Mouse (Mus musculus): ENCODE measurements around the gene Chn2.

Chn2 gene

DNA sequence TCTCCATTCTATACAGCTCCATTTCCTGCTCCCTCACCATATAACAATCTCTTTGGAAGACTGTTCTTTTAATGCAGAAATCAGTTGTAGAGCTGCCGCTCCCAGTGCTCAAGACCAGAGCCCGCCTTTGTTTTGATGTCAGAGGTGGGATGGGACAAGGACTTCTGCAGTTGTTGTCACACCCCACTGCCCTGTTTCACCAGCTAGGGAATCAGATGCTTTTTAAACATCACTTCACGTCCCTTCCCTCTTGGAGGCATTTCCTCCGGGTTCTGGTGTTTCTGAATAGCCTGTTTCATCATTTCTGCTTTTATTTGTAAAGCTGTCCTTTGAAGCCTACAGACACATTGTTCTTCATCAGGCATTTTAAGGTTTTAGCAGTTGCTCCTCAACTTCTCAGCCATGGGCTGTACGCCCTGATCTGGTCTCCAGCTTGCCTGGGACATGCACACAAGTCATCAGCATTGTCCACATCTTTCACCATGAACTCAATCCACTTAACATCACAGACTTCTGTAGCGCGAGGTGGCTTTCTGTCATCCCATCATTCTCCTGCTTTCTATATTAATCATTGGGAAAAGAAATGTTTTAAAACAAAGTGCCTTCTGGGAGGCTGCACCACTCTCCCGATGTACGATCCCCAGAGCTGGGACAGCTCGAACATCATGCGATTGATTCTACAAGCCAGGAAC lies 160.8 kb downstream of the Chn2 start:
- DNase-seq (ENCODE audit: low spot score in 2 of 2), result no peak

DNA sequence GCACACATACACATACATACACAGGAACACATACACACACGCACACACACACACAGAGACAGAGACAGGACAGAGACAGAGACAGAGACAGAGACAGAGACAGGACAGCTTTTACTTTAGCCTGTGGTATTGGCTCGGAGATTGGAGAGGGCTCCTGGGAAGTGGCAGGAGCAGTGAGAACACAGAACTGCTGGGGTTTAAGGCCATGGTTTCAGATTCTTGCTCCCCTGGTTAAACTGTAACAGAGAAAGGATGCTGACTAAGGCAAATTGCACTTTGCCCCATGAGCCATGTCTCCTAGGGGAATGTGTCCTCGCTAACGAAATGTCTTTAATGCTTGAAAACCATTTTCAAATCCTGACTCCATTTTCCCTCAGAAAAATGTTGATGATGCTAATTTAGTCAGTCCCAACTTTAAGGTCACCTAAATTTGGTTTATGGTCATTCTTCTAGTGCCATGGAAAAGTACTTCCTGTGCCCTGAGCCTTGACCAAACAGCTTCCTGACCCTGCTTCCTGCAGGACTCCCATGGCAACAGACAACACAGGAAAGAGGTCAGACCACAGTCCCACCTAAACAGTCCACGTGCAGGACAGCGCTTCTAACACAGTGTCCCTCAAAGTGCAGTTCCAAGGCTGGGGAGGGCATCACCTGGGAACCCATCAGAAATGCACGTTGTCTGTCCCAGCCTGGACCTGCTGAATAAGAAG lies 163.1 kb downstream of the Chn2 start:
- DNase-seq (ENCODE audit: low spot score in 2 of 2), result no peak

DNA sequence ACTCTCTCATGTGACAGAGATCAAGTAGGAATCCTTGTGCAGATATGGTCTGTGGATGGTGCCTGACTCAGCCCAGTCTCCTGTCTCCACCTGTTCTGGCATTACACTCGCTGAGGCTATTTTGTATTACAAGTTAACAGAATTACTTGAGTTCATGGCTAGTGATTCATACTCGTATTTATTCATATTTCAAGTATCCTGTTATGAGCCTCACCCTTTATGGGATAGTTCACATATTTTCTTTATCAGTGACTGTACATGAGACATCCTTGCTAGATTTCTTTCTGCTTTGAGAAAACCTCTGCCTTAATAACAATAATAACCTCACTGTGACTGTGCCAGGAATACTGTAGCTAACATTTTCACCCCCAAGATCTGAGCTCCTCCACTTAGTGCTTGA lies 164.0 kb downstream of the Chn2 start:
- DNase-seq (ENCODE audit: low spot score in 2 of 2), result no peak

DNA sequence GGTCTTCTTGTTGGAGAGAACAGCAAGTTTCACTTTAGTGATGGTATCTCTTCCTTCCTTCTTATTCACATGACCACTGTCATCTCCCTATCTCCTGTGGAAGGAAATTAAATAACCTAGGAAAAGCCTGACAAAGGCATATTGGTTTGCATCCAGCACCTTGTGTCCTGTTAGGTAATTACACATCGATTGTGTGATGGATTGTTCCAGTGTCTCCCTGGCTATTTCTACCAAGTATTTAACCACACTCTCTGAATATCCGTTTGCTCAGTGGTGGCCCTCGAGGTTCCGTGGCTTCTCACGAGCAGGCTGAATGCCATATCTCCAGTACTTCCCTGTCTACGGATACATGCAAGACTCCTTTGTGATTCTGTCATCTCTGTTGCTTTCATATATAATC lies 164.6 kb downstream of the Chn2 start:
- DNase-seq (ENCODE audit: low spot score in 2 of 2), result no peak

DNA sequence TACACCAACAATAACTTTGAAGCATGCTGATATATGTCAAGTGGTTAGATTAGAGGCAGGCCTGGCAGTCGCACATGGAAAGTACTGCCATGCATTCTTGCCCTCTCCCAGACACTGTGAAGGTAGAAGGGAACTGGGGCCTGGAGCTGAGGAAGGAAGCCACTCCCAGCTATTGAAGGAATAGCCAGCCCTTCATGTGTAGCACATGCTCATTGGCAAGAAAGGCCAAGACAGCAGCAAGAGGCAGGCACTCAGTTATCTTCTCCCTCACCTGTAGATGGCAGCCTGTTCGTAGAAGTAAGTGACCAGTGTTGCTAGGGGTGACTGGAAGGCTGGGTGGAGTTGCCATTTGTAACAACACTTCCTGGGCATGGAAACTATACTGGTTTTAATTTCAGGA lies 165.6 kb downstream of the Chn2 start:
- DNase-seq (ENCODE audit: low spot score in 2 of 2), result no peak

DNA sequence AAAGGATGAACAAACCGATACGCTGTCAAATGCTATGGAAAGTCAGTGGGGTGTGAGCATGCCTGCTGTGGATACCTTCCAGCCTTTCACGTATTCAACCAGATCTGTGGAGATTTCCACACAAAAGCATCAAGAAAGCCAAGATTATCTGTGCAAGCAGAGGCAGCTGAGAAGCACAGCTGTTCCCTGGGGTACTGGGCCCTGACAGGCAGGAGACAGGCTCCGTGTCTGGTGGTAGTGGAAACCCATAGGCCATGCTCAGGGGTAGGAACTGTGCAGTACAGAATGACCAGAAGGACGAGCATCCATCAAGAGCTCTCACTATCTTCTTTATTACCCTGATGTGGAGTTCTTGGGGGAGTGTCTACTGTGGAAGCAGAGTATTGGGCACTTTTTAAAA lies 166.1 kb downstream of the Chn2 start:
- no peak for DNase-seq (ENCODE audit: low spot score in 2 of 2)

DNA sequence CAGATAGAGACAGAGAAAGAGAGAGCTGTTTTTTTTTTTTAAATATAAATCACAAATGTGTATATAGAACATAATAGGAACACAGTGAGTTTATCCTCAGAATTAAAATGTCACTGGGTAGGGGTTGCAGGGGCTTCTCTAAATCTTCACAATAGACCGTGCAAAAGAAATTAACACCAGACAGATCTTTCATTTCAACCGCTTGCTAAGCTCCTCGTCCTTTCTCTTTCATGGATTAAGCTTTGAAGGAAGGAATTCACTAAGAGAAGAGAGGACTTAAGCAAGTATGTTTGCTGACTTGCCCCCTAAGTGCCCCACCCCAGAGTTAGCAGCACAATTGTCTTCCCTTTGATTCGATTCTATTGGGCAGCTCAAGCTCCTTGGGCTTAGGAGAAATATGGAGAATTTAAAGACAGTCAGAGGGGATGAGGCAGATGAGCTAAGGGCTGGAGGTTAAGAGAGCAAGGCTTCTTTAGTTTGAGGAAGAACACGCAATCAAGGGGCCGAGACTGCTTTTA lies 166.9 kb downstream of the Chn2 start:
- no peak for DNase-seq (ENCODE audit: low spot score in 2 of 2)

DNA sequence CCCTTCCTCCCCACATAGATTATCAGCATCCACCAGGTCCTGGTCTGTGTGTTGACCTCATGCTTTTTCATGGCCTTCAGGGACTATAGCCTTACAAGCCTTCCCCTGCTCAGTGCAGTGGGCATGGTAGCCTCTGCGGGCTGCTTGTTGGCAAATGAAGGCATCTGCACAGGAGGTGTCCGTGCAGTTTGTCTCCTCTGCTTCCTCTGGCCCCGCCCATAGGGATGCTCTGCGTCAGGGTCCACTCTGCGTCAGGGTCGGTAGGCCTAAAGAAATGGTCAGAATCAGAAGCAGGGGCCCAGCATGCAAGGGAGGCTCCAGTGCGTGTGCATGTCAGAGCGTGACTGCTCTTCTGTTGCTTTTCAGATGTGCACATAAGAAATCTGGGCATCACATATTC lies 169.4 kb downstream of the Chn2 start:
- no peak for DNase-seq (ENCODE audit: low spot score in 2 of 2)

DNA sequence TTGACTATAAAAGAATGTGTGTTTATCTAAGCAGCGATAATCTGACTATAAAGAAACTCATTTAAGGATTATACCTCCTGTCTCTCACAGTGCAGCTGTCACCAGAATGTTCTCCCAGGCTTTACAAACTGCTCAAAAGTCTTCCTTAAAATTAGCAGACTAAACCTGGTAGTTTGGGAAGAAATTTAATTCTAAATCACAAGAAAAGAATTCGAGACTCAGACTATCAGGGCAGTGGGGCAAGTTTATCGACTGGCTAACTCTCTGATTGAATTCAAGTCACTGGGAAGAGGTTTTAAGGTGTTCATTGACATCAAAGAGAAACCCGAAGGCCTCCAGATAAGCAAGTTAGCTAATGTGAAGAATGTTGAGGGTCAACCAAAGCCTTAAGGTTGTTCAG lies 171.6 kb downstream of the Chn2 start:
- no peak for DNase-seq (ENCODE audit: low spot score in 2 of 2)

DNA sequence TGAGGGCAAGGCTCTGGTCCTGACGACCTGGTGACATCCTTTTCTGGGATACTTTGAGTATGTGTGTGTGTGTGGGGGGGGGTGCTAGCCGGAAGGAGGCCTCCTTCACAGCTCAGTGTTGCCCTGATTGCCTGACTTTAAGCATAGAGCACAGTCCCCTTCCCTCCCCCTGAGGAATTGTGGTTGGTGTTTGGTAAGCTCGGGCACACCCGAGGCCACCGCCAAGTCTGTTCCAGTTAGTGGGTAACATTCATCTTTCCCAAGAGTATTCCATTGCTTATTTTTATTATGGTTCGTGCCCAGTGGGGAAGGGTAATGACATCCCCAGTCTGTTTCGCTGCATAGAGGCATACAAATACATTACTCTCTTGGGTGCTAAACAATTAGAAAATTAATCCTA lies 172.6 kb downstream of the Chn2 start:
- no peak for DNase-seq (ENCODE audit: low spot score in 2 of 2)

DNA sequence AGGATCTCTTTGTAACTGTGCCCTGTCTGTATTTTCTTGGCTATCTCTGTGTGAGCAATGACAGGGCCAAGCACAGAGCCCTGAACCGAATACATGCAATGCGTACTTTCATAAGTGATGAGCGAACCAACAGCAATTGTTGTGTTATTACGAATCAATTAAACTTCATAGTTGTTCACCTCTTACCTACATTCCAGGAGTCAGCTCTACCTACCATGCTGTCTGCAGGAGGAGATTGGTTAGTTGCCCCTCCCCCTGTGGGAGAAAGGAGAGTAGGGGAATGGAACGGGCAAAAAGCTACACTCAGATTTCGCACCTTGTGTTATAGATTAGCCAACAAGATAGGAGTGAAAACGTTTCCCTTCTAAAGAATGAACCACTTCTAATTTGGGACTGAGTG lies 174.4 kb downstream of the Chn2 start:
- no peak for DNase-seq (ENCODE audit: low spot score in 2 of 2)

DNA sequence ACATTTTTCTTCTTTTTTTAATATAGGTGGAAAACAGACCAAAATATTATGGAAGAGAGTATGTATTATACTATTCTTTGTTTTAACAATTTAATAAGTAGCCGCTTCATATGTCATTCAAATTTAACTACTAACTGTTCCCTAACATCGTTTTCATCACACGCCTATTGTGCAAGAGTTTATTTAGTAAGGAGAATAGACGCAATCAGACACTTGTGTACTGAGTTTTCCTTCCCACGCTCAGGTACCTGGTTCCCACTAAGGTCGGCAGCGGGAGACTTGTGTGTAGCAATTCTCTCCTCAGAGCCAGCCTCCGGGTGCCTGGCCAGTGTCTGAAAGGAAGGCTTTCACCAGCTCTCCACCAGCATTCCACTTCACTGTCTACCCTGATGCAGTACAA lies 176.3 kb downstream of the Chn2 start:
- DNase-seq (ENCODE audit: low spot score in 2 of 2), result no peak

DNA sequence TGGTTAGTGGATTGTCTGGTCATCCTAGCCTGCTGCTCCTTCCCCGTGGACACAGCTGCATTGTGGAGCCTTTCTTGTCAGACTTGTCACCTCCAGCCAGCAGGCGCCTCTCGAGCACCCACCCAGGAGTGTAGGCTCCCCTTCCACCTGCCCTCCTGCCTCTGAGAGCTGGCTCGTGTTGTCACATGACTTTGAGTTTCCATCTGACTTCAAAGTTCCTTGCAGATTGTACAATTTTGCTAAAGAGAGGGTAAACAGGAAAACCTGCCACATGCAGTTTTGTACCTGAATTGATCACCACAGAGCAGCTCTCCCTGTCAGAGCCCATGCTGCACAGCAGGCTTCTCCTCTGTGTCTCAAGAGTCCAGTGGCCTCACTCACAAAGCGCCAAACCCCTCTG lies 177.2 kb downstream of the Chn2 start:
- DNase-seq (ENCODE audit: low spot score in 2 of 2), result no peak

DNA sequence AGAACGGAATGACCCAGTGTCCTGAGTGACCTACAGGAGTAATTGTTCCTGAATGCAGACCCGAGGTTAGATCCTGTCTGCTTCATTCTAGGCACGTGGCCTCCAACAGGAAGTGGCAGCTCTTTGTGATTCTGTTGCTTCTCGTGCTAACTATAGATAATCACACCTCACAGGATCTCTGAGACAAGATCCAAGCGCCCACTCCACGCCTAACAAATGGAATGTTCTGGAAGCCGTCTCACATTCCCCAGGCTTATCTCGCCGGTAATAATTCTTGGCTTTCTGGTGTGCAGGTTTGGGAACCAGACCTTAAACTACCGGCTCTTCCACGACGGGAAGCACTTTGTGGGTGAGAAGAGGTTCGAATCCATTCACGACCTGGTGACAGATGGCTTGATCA lies 180.8 kb downstream of the Chn2 start:
- no peak for DNase-seq (ENCODE audit: low spot score in 2 of 2)

DNA sequence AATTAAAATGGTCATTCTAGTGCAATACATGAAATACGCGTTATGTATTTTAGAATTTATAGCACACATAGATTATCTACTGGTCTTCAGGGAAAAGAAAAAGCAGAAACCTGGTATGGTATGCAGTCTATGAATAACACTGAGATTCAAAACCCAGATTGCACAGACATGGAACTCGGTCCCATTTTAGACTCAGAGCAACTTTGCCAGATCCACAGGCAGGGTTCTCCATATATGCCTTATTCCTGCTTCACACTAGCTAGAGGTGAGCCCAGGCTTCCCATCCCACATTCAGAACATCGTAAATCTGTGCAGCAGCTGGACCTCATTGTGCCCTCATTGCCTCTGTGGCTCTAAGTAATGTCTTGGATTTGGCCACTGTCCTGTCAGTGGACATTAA lies 184.2 kb downstream of the Chn2 start:
- no peak for DNase-seq (ENCODE audit: low spot score in 2 of 2)

DNA sequence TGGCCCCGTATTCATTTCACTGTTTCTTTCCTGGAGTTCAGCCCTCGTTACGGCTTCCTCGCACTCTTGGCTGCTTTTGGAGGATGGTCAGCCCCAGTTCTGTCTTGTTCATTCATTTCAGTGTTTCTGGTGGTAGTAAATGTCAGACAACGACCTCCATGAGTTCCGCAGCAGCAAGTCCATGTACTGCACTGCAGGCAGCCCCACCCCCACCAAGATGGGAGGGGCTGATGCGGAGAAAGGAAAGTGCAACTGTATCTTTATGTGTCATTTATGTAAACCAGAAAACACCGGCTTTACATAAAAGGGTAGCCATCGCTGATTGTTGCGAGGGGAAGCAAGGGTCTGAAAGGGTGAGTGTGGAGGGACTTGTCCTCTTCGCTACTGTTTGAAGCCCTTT lies 185.0 kb downstream of the Chn2 start:
- no peak for DNase-seq (ENCODE audit: low spot score in 2 of 2)

DNA sequence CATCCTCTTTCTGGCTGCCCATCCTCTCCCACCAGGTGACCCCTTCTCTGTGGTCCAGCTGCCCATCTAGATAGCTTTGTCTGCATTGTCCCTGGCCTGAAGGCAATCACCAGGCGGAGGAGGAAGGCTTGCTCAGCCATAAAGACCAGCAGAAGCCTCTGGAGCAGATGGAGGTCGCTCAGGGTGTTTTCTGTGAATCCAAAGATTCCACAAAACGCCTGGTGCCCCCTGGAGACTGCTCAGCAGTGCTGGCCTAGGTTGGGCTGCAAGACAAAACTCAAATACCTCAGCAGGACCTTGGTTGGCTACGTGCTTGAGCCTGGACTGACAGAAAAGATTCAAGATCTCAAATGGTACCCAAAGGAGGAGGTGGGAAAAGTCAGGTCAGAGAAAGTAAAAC lies 186.0 kb downstream of the Chn2 start:
- no peak for DNase-seq (ENCODE audit: low spot score in 2 of 2)

DNA sequence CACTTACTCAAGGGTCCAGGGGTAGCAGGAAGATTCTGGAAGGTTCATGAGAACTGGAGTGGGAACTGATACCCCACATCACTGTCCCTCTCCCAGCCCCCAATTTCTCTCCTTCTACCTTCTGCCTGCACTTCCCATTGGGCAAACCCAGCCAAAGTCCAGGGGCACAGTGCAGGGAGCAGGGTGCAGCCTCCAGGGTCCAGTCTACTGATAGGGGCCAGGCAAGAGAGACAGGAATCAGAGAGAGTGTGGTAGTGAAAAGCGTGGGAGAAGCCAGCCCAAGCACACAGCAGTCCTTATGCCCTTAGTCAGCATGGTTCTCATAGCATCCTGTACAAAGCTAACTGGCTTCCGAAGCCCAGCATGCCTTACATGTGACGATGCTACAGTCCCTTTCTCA lies 187.7 kb downstream of the Chn2 start:
- DNase-seq (ENCODE audit: low spot score in 2 of 2), result no peak

DNA sequence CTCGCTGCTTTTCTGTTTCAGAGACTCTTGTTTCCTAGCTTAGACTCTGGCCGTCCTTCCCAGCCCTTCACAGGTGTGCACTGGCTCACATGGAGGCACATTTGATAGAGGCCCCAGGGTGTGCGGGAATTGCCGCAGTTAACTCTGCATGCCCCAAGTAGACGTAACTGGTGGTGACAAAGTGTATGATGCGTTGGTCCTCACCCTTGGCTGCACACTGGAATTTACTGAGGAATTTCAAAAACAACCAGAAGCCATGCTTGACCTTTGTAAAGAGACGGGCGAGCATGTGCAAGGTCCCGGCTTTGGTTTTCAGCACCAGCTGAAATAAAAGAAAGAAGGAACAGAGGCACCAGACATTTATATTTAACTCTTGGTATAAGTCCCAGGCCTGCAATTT lies 189.1 kb downstream of the Chn2 start:
- DNase-seq (ENCODE audit: low spot score in 2 of 2), result no peak

DNA sequence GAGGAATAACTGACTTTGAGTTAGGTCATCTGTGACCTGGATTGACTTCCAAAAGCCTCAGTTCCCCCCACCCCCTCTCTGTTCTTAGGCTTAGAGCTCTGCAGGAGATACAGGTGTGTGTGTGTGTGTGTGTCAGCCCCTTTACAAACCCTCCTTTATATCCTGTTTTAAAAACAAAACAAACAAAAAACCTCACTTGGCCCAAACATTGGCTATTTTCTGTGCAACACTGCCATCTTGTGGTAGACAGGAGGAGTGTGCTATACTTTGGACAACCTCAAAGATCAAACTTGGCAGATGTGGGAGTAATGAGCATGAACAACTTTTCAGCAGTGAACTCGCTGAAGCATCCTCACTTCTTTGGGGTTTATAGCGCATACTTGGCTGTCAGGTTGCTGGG lies 189.5 kb downstream of the Chn2 start:
- peak in 1 of 2 experiments; percentile 40 for DNase-seq (ENCODE audit: low spot score in 2 of 2)

DNA sequence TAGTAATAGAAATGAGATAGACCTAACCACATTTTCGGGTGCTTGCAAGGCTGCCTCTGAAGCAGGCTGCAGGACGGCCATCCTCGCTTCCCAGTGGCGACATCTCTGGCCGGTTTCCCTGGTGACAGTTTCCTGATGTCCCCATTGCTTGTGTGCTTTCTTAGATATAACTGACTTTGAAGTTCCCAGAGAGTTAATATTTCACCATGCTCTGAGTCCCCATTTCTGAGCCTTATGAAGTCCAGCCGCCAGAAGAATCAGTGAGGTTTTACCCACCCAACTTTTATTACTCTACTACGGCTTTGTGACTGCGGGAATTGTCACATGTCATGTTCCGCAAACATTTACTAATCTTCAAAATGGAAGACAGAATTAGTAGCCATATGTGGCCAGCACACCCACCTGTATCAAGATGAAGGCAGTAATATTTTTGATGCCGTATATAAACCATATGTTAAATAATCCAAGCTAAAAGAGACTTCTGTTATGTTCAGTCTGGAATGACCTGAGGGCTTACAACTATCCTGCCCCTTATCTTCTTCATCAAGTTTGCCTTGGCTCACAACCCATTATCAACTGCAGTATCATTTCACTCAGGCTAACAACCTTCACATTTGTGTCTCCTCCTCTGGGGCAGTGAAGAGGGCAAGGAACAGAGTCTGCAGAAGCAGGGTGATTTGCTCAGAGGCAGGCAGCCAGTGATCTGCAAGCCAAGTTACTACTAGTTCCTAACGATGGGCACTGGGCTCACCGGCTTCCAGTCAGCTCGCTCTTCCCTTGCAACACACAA lies 192.6 kb downstream of the Chn2 start:
- DNase-seq (ENCODE audit: low spot score in 2 of 2), result no peak

DNA sequence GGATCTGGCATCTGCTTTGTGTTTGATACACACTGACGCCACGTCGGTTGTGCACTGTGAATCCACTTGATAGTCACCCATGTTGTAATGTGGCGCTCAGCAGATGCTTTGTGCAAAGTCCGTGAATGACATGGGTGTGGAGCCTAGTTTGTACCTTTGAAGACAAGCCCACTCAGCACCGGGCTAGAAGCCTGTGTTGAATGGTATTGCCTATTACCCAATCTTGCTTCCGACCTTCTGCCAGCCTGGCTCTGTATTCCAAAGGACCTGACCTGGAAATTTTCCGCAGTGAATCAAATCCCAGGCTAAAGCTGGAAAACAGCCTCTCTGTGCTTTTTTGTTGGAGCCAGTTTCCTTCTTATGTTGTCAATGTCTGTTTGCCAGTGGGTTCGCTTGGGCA lies 197.1 kb downstream of the Chn2 start:
- DNase-seq (ENCODE audit: low spot score in 2 of 2), result no peak

DNA sequence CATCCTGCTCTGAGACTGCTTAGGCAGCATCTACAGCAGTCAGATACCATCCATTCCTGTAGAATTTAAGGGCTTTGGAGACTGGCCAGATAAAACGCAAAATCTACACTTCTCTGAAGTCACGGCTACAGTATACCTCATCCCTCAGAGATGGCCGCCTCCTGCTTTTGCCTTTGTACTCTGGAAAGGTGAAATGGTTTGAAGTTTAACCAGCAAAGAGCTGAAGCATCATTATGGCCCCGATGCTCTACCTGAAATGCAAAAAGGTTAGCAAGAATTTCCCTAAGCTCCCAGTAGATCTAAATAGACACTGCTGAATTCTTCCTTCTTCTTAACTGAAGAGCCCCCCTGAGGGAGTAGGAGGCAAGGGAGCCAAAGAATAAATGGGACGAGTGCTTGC lies 202.4 kb downstream of the Chn2 start:
- DNase-seq (ENCODE audit: low spot score in 2 of 2), result no peak
